Comparison of ENCODE assay signal across 1 mouse cellular context in the genomic region with DNA sequence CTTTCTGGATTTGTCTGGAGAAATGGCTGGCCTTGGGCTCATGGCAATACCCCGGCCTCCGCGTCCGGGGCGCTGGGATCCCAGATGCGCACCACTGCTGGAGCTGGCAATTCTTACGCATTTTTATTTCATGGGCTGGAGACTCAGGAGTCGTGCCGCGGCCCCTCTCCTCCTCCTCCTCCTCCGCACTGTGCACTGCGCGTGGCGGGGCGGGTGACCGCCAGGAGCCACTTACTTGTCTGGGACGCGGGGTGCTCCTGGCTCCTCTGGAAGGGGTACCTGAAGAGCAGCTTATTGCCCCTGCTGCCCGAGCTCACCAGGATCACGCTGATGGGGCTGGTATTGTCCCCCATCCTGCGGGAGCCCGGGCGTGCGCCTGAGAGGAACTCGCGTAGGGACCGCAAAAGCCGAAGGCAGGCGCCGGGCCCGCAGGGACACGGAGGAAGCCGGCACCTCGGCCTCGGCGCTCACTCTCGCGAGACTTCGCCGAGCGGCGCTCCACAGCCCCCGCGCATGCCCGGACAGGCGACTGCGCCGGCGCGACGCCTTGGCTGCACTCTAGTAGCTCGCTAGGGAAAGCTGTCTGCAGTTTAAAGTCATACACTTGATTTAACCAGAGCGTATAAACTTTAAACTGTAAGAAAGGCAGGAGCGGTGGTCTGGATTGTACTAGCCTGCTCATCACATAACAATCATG.
TF ChIP-seq lines count a peak whose summit lies in the region.

Gene Nprl3, minus strand, starts transcription at position 520 of the 697 bp plus-strand sequence.

TF ChIP-seq in CH12.LX, 34 proteins besides CTCF, POLR2A, EP300 and RAD21 (continued from another document):
- TF ChIP-seq ZKSCAN1 (IDR thresholded peaks at IDR 0.05; ENCODE audit: borderline replicate concordance, low read depth, low read length), result no peak
- no peak for TF ChIP-seq USF2 (conservative IDR thresholded peaks at IDR 0.05; ENCODE audit: low read depth, low read length)
- peak; percentile 90 for TF ChIP-seq TBP (conservative IDR thresholded peaks at IDR 0.05; ENCODE audit: low read depth, low read length)
- no peak for TF ChIP-seq E2F4 (IDR thresholded peaks at IDR 0.05; ENCODE audit: insufficient replicate concordance, low read depth, low read length)
- TF ChIP-seq JUN (IDR thresholded peaks at IDR 0.05; ENCODE audit: insufficient read depth, low read depth, low read length), result no peak
- 0 out of 2 replicates have a peak, but pooled peaks have one; percentile 63 for TF ChIP-seq KAT2A (IDR thresholded peaks at IDR 0.05; ENCODE audit: insufficient replicate concordance, low read length)
- TF ChIP-seq MAX (IDR thresholded peaks at IDR 0.05; ENCODE audit: low read length), result peak; percentile 71
- TF ChIP-seq MYC (IDR thresholded peaks at IDR 0.05; ENCODE audit: low read depth, low read length), result peak; percentile 61; the same call in 1 of the 2 replicates
- TF ChIP-seq RCOR1 (conservative IDR thresholded peaks at IDR 0.05; ENCODE audit: low read depth, low read length), result no peak
- TF ChIP-seq CHD2 (IDR thresholded peaks at IDR 0.05; ENCODE audit: low read length), result peak; percentile 99
- TF ChIP-seq MEF2A (IDR thresholded peaks at IDR 0.05; ENCODE audit: borderline replicate concordance, low read depth, low read length), result no peak
- TF ChIP-seq SIN3A (IDR thresholded peaks at IDR 0.05; ENCODE audit: low read length), result peak; percentile 93
- TF ChIP-seq JUND (conservative IDR thresholded peaks at IDR 0.05; ENCODE audit: low read depth, low read length), result no peak
- TF ChIP-seq PAX5 (IDR thresholded peaks at IDR 0.05; ENCODE audit: low read length), result no peak
- TF ChIP-seq ZNF384 (IDR thresholded peaks at IDR 0.05; ENCODE audit: low read depth, low read length), result no peak
- peak; percentile 72; the same call in 1 of the 2 replicates for TF ChIP-seq ELF1 (IDR thresholded peaks at IDR 0.05; ENCODE audit: low read depth, low read length)
